Mouse (Mus musculus) CH12.LX (cell line): Measurements from ENCODE around the gene Pkdcc. TPM values are rescaled to one million over a fixed set of nuclear protein-coding genes. Genes with fewer than 3 reads are reported as not detected.

Experiments used
- DNase-seq: peaks from one replicate; pipeline ENCODE4 v3.0.0-alpha.2; 2013; ENCODE audit errors: extremely low read depth
- H3K27ac ChIP-seq: 2 replicates; pipeline ENCODE4 v1.5.1; 2012; ENCODE audit warnings: low read depth, mild to moderate bottlenecking, control low read depth, moderate library complexity; ENCODE audit not compliant: insufficient read depth
- H3K27me3 ChIP-seq: replicated peaks from 2 replicates; pipeline ENCODE3; 2012; ENCODE audit warnings: inconsistent platforms
- H3K36me3 ChIP-seq, 2 experiments: replicated peaks in 1 of 2; 2 replicates each; pipeline versions ENCODE3 to v1.6.1; 2012; ENCODE audit warnings: inconsistent platforms in 1 of 2, low read length in 1 of 2, mild to moderate bottlenecking in 1 of 2, mixed read lengths in 1 of 2, moderate library complexity in 1 of 2; ENCODE audit not compliant: control insufficient read depth in 1 of 2, insufficient read depth in 1 of 2
- H3K4me1 ChIP-seq, 2 experiments: 2 replicates each; pipeline ENCODE4 v1.6.1; 2012; ENCODE audit warnings: inconsistent platforms in 1 of 2, moderate library complexity in 1 of 2; ENCODE audit not compliant: insufficient read depth in 2 of 2, control insufficient read depth in 1 of 2
- H3K4me2 ChIP-seq: 2 replicates; pipeline ENCODE4 v1.6.1; 2012; ENCODE audit warnings: low read depth, mild to moderate bottlenecking, control low read depth; ENCODE audit not compliant: poor library complexity, insufficient read depth, severe bottlenecking
- H3K4me3 ChIP-seq, 3 experiments: fragments of 150-350 bp in 1 of 3; sonication (generic) in 1 of 3; replicated peaks in 1 of 3; 2 replicates each; pipeline versions ENCODE3 to v1.5.1; 2011 to 2012; ENCODE audit warnings: low read depth in 2 of 3, low read length in 2 of 3, mild to moderate bottlenecking in 2 of 3, moderate library complexity in 2 of 3, control low read depth in 1 of 3, improper control_type of control experiment in 1 of 3, inconsistent platforms in 1 of 3, mixed read lengths in 1 of 3; ENCODE audit not compliant: poor library complexity in 1 of 3
- H3K79me2 ChIP-seq: replicated peaks from 2 replicates; pipeline ENCODE4 v1.6.1; 2012; ENCODE audit warnings: mild to moderate bottlenecking, moderate library complexity; ENCODE audit not compliant: control insufficient read depth, poor library complexity, insufficient read depth, severe bottlenecking; ENCODE audit errors: extremely low read depth
- H3K9ac ChIP-seq: 2 replicates; pipeline ENCODE4 v1.6.1; 2012; ENCODE audit warnings: low read depth, mild to moderate bottlenecking, control low read depth, moderate library complexity; ENCODE audit not compliant: insufficient read depth
- H3K9me3 ChIP-seq: replicated peaks from 2 replicates; pipeline ENCODE3; 2012; ENCODE audit warnings: low read length, inconsistent platforms, mixed read lengths
- CHD2 ChIP-seq: IDR thresholded peaks from 2 replicates; pipeline ENCODE4 v1.6.1; 2011; ENCODE audit warnings: low read length, improper control_type of control experiment
- EP300 ChIP-seq: IDR thresholded peaks from 2 replicates; pipeline ENCODE4 v1.6.1; 2011; ENCODE audit warnings: low read length, improper control_type of control experiment
- ETS1 ChIP-seq: conservative IDR thresholded peaks from 2 replicates; pipeline ENCODE4 v1.6.1; 2012; ENCODE audit warnings: low read depth, mild to moderate bottlenecking, inconsistent platforms, low read length, improper control_type of control experiment, moderate library complexity
- GABPA ChIP-seq: IDR thresholded peaks from 2 replicates; pipeline ENCODE4 v1.6.1; 2012; ENCODE audit warnings: low read depth, low read length, improper control_type of control experiment, inconsistent platforms; ENCODE audit not compliant: insufficient replicate concordance
- IRF4 ChIP-seq: IDR thresholded peaks from 2 replicates; pipeline ENCODE4 v1.6.1; 2014; ENCODE audit warnings: low read depth, mild to moderate bottlenecking, inconsistent platforms, low read length, improper control_type of control experiment
- JUN ChIP-seq: IDR thresholded peaks from 2 replicates; pipeline ENCODE4 v1.6.1; 2011; ENCODE audit warnings: low read depth, mild to moderate bottlenecking, low read length, improper control_type of control experiment, moderate library complexity; ENCODE audit not compliant: insufficient read depth
- KAT2A ChIP-seq: IDR thresholded peaks from 2 replicates; pipeline ENCODE4 v1.6.1; 2012; ENCODE audit warnings: low read length, improper control_type of control experiment, inconsistent platforms; ENCODE audit not compliant: insufficient replicate concordance
- MAFK ChIP-seq: IDR thresholded peaks from 2 replicates; pipeline ENCODE4 v1.6.1; 2011; ENCODE audit warnings: low read length, improper control_type of control experiment; ENCODE audit not compliant: insufficient replicate concordance
- NRF1 ChIP-seq: IDR thresholded peaks from 2 replicates; pipeline ENCODE4 v1.6.1; 2014; ENCODE audit warnings: low read depth, mild to moderate bottlenecking, inconsistent platforms, low read length, improper control_type of control experiment, moderate library complexity
- POLR2AphosphoS2 ChIP-seq: IDR thresholded peaks from 2 replicates; pipeline ENCODE4 v1.6.1; 2011; ENCODE audit warnings: low read depth, low read length, improper control_type of control experiment
- RCOR1 ChIP-seq: conservative IDR thresholded peaks from 2 replicates; pipeline ENCODE4 v1.6.1; 2012; ENCODE audit warnings: low read depth, mild to moderate bottlenecking, inconsistent platforms, low read length, improper control_type of control experiment
- SMC3 ChIP-seq: IDR thresholded peaks from 2 replicates; pipeline ENCODE4 v1.6.1; 2011; ENCODE audit warnings: low read depth, low read length, improper control_type of control experiment
- TCF12 ChIP-seq: IDR thresholded peaks from 2 replicates; pipeline ENCODE4 v1.6.1; 2014; ENCODE audit warnings: low read depth, mild to moderate bottlenecking, inconsistent platforms, low read length, improper control_type of control experiment
- USF2 ChIP-seq: conservative IDR thresholded peaks from 2 replicates; pipeline ENCODE4 v1.6.1; 2011; ENCODE audit warnings: low read depth, low read length, improper control_type of control experiment
- ZKSCAN1 ChIP-seq: IDR thresholded peaks from 2 replicates; pipeline ENCODE4 v1.6.1; 2012; ENCODE audit warnings: low read depth, inconsistent platforms, low read length, improper control_type of control experiment, borderline replicate concordance
- ZMIZ1 ChIP-seq: IDR thresholded peaks from 2 replicates; pipeline ENCODE4 v1.6.1; 2012; ENCODE audit warnings: low read depth, mild to moderate bottlenecking, inconsistent platforms, low read length, improper control_type of control experiment
- dilution Hi-C: fragments of 300-500 bp; cut with MboI; formaldehyde crosslinking; loops from 2 replicates; pipeline ENCODE4 v1.14.3; 2020; ENCODE audit warnings: low sequenced_read_pairs; ENCODE audit not compliant: extremely low pct_unique_long_range_greater_than_20kb, extremely low pct_ligation_motif_present
- in situ Hi-C: fragments of 300-500 bp; cut with MboI; formaldehyde crosslinking; loops from 3 replicates; pipeline ENCODE4 v1.14.3; 2019; ENCODE audit warnings: low sequenced_read_pairs, low pct_ligation_motif_present, low pct_unique_long_range_greater_than_20kb, mixed read lengths
- polyA plus RNA-seq: library from polyadenylated mRNA; unstranded; fragments of >175 nt; gene quantifications from 2 replicates; pipeline ENCODE4 v1.2.1, GENCODE M21; 2012; ENCODE audit warnings: low read depth; ENCODE audit not compliant: insufficient read length
- total RNA-seq, 2 experiments: library from RNA; depleted of rRNA; stranded (reverse); fragments of 300-350 nt in 1 of 2; fragments of >200 nt in 1 of 2; gene quantifications; 2 replicates each; pipeline ENCODE4 v1.2.3; 2012 to 2014

Pkdcc gene
- total and polyA plus RNA-seq, 3 experiments: 3.7 to 4.3 (median 4.2) TPM

DNA sequence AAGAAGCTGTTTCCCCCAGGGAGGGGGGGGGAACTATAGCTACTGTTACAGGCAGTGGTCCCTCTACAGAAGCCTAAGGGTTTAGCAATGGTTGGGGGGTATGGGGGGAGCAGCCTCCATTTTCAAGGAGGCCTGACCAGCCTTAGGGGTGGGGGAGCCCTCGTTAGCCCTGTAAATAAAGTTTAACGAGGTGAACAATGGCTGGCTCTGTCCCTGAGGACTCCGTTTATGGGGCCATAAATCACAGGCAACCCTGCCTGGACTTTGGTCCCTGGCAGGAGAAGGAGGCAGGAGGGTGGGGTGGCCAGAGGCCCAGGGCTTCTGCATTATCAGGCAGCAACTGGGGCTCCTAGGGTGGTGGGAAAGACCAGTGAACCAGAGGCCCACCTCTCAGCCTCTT lies 7.6 kb downstream of the Pkdcc start:
- peaks cover 0 to 7% of the 10 kb centered on the region in 2 experiments; a peak in 2 of 4 replicates for H3K4me1 ChIP-seq
- TF ChIP-seq USF2 (no peak), KAT2A (no peak), ZMIZ1 (no peak), POLR2AphosphoS2 (no peak), CHD2 (no peak), ZKSCAN1 (no peak), RCOR1 (no peak), SMC3 (no peak), MAFK (no peak)
- no peaks in the 10 kb centered on the region for H3K27me3 ChIP-seq
- H3K4me3 ChIP-seq: no peak overlapping the region
- no peaks in the 10 kb centered on the region for H3K9me3 ChIP-seq
- no peak overlapping the region for H3K9ac ChIP-seq
- dilution Hi-C loops: no loop called here
- DNase-seq: no peak
- in situ Hi-C loops: no loop called here
- no peaks in the 10 kb centered on the region for H3K79me2 ChIP-seq
- peaks cover 0 to 27% of the 10 kb centered on the region in 2 experiments for H3K36me3 ChIP-seq
- H3K27ac ChIP-seq: no peak overlapping the region
- H3K4me2 ChIP-seq: no peak overlapping the region

DNA sequence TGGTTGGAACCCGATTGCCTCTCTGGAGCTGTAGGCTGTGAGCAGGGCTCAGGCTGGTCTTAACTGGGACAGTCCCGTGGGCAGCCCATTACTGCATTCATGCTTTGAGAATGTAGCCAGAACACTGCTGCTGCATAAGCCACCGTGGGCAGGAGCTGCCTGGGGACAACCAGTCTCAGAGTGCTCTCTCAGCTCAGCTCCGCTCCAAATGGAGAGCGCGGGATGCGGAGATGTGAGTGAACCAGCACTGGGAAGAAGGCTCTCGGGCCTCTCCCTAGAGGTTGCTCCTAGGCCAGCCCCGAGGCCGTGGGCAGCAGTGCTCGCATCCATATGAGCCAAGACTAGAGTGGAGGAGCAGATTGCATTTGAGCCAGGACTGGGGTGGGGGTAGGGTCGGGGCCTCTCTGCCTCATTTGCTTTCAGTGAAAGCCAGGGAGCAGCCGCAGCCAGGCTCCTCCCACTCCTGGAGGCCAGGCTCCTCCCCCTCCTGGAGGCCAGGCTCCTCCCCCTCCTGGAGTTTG lies 9.4 kb downstream of the Pkdcc start:
- TF ChIP-seq RCOR1 (no peak), GABPA (no peak), TCF12 (no peak), CHD2 (no peak), JUN (no peak), NRF1 (no peak), SMC3 (no peak), ETS1 (no peak), IRF4 (no peak), EP300 (no peak)
- TF ChIP-seq, all 38 proteins: peak for 0
- no peak for DNase-seq
- in situ Hi-C loops: no loop called here

More for the DNA sequence above, 9.4 kb downstream of the Pkdcc start:
- Histone ChIP-seq H3K9me3 (no peaks in the 10 kb centered on the region), H3K9ac (no peak overlapping the region), H3K36me3 (peaks cover 0 to 27% of the 10 kb centered on the region in 2 experiments), H3K27ac (no peak overlapping the region), H3K27me3 (no peaks in the 10 kb centered on the region), H3K4me1 (peaks cover 0 to 7% of the 10 kb centered on the region in 2 experiments; a peak in 2 of 4 replicates), H3K79me2 (no peaks in the 10 kb centered on the region), H3K4me2 (no peak overlapping the region), H3K4me3 (no peak overlapping the region)
- dilution Hi-C loops: no loop called here
